Mouse (Mus musculus): ENCODE measurements around the gene Scamp3.

Gene Scamp3

GRCm38 (mm10) chr3:89163643-89164245, 13.5 kb upstream of the Scamp3 start:
- no peak for DNase-seq (ENCODE audit: low spot score)

GRCm38 (mm10) chr3:89164506-89165267, 12.6 kb upstream of the Scamp3 start, which contains the start of gene Clk2:
Clk2 (plus strand) TSS chr3:89164795.
- DNase-seq (ENCODE audit: low spot score): peak; percentile 93

- no peak for DNase-seq (ENCODE audit: low spot score)
Measured at GRCm38 (mm10) chr3:89165268-89165870, 11.9 kb upstream of the Scamp3 start.

- DNase-seq (ENCODE audit: low spot score): no peak
Measured at GRCm38 (mm10) chr3:89166945-89167344, 10.3 kb upstream of the Scamp3 start.

GRCm38 (mm10) chr3:89174844-89175243, 2.4 kb upstream of the Scamp3 start:
- DNase-seq (ENCODE audit: low spot score): no peak

- DNase-seq (ENCODE audit: low spot score): no peak
Measured at GRCm38 (mm10) chr3:89175544-89175943, 1.7 kb upstream of the Scamp3 start.

GRCm38 (mm10) chr3:89176421-89176820, 852 bp upstream of the Scamp3 start:
- DNase-seq (ENCODE audit: low spot score): no peak

- DNase-seq (ENCODE audit: low spot score): no peak
Measured at GRCm38 (mm10) chr3:89178107-89178385, 773 bp downstream of the Scamp3 start.

GRCm38 (mm10) chr3:89179056-89179455, 1.8 kb downstream of the Scamp3 start:
- DNase-seq (ENCODE audit: low spot score): no peak

GRCm38 (mm10) chr3:89181749-89182500, 4.7 kb downstream of the Scamp3 start:
- DNase-seq (ENCODE audit: low spot score): no peak

GRCm38 (mm10) chr3:89182531-89183057, 5.3 kb downstream of the Scamp3 start:
- no peak for DNase-seq (ENCODE audit: low spot score)

GRCm38 (mm10) chr3:89183058-89183958, 6.0 kb downstream of the Scamp3 start, which contains the start of gene Fam189b:
Fam189b (plus strand) TSS chr3:89183143.
- peak; percentile 90 for DNase-seq (ENCODE audit: low spot score)

GRCm38 (mm10) chr3:89183959-89184315, 6.7 kb downstream of the Scamp3 start:
- no peak for DNase-seq (ENCODE audit: low spot score)

GRCm38 (mm10) chr3:89187197-89187596, 9.9 kb downstream of the Scamp3 start:
- DNase-seq (ENCODE audit: low spot score): no peak

- DNase-seq (ENCODE audit: low spot score): no peak
Measured at GRCm38 (mm10) chr3:89187690-89188477, 10.6 kb downstream of the Scamp3 start.

- no peak for DNase-seq (ENCODE audit: low spot score)
Measured at GRCm38 (mm10) chr3:89188478-89188875, 11.2 kb downstream of the Scamp3 start.

- DNase-seq (ENCODE audit: low spot score): no peak
Measured at GRCm38 (mm10) chr3:89190436-89190835, 13.2 kb downstream of the Scamp3 start.

- no peak for DNase-seq (ENCODE audit: low spot score)
Measured at GRCm38 (mm10) chr3:89193351-89193750, 16.1 kb downstream of the Scamp3 start.

- no peak for DNase-seq (ENCODE audit: low spot score)
Measured at GRCm38 (mm10) chr3:89193853-89194252, 16.6 kb downstream of the Scamp3 start.

Measured in layer of hippocampus, adult 11-12 months (tissue).